Mouse (Mus musculus) E14TG2a.4 (cell line): ENCODE measurements around the gene Jmjd1c.
A peak's percentile ranks its signal among the peaks of the same experiment; 100 is the strongest.

Experiments
- H3K27me3 ChIP-seq: 2 replicates; pipeline ENCODE4 v1.6.1; 2014; ENCODE audit warnings: low read length, control low read depth; ENCODE audit not compliant: insufficient read depth
- H3K36me3 ChIP-seq: 2 replicates; pipeline ENCODE4 v1.6.1; 2014; ENCODE audit warnings: low read length, control low read depth; ENCODE audit not compliant: insufficient read depth
- H3K4me1 ChIP-seq: replicated peaks from 2 replicates; pipeline ENCODE4 v1.6.1; 2014; ENCODE audit warnings: low read depth, low read length, control low read depth
- H3K4me3 ChIP-seq: replicated peaks from 2 replicates; pipeline ENCODE4 v1.5.1; 2014; ENCODE audit warnings: mild to moderate bottlenecking, low read length
- H3K9me3 ChIP-seq: 2 replicates; pipeline ENCODE4 v1.6.1; 2014; ENCODE audit warnings: low read length, control low read depth
- CTCF ChIP-seq: conservative IDR thresholded peaks from 2 replicates; pipeline ENCODE4 v1.5.1; 2014; ENCODE audit warnings: low read length
- NANOG ChIP-seq: IDR thresholded peaks from 2 replicates; pipeline ENCODE4 v1.6.1; 2014; ENCODE audit warnings: borderline replicate concordance, low read length, mixed read lengths
- POU5F1 ChIP-seq: IDR thresholded peaks from 2 replicates; pipeline ENCODE4 v1.6.1; 2014; ENCODE audit warnings: low read length, borderline replicate concordance

Gene Jmjd1c

GRCm38 (mm10) chr10:67252353-67252752 lies 156.4 kb downstream of the Jmjd1c start:
- peaks cover 96% of the 10 kb centered on the region for H3K36me3 ChIP-seq
- H3K27me3 ChIP-seq, result no peaks in the 10 kb centered on the region
- H3K4me3 ChIP-seq, result no peak overlapping the region
- TF ChIP-seq NANOG (no peak), CTCF (no peak), POU5F1 (no peak)
- peaks cover 14% of the 10 kb centered on the region; the same call in 1 of the 2 replicates for H3K4me1 ChIP-seq
- no peaks in the 10 kb centered on the region for H3K9me3 ChIP-seq

GRCm38 (mm10) chr10:67253115-67253514 lies 157.2 kb downstream of the Jmjd1c start:
- Histone ChIP-seq H3K4me1 (peaks cover 14% of the 10 kb centered on the region; the same call in 1 of the 2 replicates), H3K27me3 (no peaks in the 10 kb centered on the region), H3K4me3 (no peak overlapping the region), H3K36me3 (peaks cover 95% of the 10 kb centered on the region), H3K9me3 (no peaks in the 10 kb centered on the region)
- no peak for TF ChIP-seq NANOG
- TF ChIP-seq CTCF, result no peak
- no peak for TF ChIP-seq POU5F1

DNA sequence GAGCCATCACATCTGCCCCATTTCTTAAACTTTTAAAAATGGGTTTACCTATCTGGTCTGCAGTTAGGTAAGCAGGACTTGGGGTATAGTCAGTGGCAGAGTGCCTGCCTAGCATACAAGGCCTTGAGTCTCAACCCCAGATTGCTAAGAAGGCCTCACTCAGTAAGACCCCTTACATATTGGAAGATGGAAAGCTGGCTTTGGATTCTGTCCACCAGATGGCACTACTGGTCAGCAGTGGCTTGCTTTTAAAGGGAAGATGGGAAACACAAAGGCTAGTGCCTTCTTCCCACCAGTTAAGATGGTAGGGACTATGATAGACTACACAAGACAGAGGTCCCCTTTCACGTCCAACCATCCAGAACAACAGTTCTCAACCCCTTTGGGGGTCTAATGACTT lies 168.9 kb downstream of the Jmjd1c start:
- H3K27me3 ChIP-seq, result no peaks in the 10 kb centered on the region
- H3K36me3 ChIP-seq, result peaks cover 49% of the 10 kb centered on the region
- H3K9me3 ChIP-seq, result 0 out of 2 replicates have a peak, but pooled peaks cover 4% of the 10 kb centered on the region
- no peak overlapping the region for H3K4me3 ChIP-seq
- TF ChIP-seq NANOG (no peak), CTCF (peak; percentile 72)
- peaks cover 27% of the 10 kb centered on the region for H3K4me1 ChIP-seq

DNA sequence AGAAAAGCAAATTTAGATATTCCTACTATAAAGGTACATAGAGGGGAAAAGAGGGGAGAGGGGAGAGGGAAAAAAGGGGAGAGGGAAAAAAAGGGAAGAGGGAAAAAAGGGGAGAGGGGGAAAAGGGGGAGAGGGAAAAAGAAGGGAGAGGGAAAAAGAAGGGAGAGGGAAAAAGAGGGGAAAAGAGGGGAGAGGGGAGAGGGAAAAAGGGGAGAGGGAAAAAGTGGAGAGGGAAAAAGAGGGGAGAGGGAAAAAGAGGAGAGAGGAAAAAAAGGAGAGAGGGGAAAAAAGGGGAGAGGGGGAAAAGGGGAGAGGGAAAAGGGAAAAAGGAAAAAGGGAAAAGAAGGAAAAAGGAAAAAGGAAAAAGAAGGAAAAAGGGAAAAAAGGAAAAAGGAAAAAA lies 180.0 kb downstream of the Jmjd1c start:
- H3K36me3 ChIP-seq, result peaks cover 82% of the 10 kb centered on the region
- H3K27me3 ChIP-seq, result no peaks in the 10 kb centered on the region
- peaks cover 75% of the 10 kb centered on the region for H3K9me3 ChIP-seq
- H3K4me1 ChIP-seq, result no peaks in the 10 kb centered on the region
- TF ChIP-seq CTCF (no peak), NANOG (no peak), POU5F1 (no peak)
- H3K4me3 ChIP-seq, result no peak overlapping the region

GRCm38 (mm10) chr10:67281852-67282251 lies 185.9 kb downstream of the Jmjd1c start:
- Histone ChIP-seq H3K4me1 (peaks cover 36% of the 10 kb centered on the region), H3K36me3 (peaks cover 57% of the 10 kb centered on the region), H3K4me3 (no peak overlapping the region), H3K9me3 (peaks cover 44% of the 10 kb centered on the region), H3K27me3 (no peaks in the 10 kb centered on the region)
- TF ChIP-seq CTCF (no peak), POU5F1 (no peak), NANOG (no peak)

GRCm38 (mm10) chr10:67282531-67282930 lies 186.6 kb downstream of the Jmjd1c start:
- H3K9me3 ChIP-seq, result peaks cover 37% of the 10 kb centered on the region
- peaks cover 42% of the 10 kb centered on the region for H3K4me1 ChIP-seq
- H3K36me3 ChIP-seq, result peaks cover 54% of the 10 kb centered on the region
- H3K27me3 ChIP-seq, result no peaks in the 10 kb centered on the region
- no peak overlapping the region for H3K4me3 ChIP-seq
- TF ChIP-seq NANOG, result no peak
- no peak for TF ChIP-seq POU5F1
- no peak for TF ChIP-seq CTCF

- Histone ChIP-seq H3K4me1 (peaks cover 52% of the 10 kb centered on the region), H3K4me3 (peak overlapping the region; percentile 98), H3K27me3 (no peaks in the 10 kb centered on the region), H3K36me3 (peaks cover 44% of the 10 kb centered on the region), H3K9me3 (peaks cover 27% of the 10 kb centered on the region)
- TF ChIP-seq NANOG (no peak), CTCF (no peak), POU5F1 (no peak)
Measured at GRCm38 (mm10) chr10:67283516-67283915, 187.6 kb downstream of the Jmjd1c start.

GRCm38 (mm10) chr10:67284311-67284710 lies 188.4 kb downstream of the Jmjd1c start:
- Histone ChIP-seq H3K36me3 (peaks cover 38% of the 10 kb centered on the region), H3K4me1 (peaks cover 60% of the 10 kb centered on the region), H3K27me3 (no peaks in the 10 kb centered on the region), H3K4me3 (peak overlapping the region; percentile 98), H3K9me3 (peaks cover 21% of the 10 kb centered on the region)
- TF ChIP-seq CTCF, result no peak
- no peak for TF ChIP-seq NANOG
- TF ChIP-seq POU5F1, result no peak

DNA sequence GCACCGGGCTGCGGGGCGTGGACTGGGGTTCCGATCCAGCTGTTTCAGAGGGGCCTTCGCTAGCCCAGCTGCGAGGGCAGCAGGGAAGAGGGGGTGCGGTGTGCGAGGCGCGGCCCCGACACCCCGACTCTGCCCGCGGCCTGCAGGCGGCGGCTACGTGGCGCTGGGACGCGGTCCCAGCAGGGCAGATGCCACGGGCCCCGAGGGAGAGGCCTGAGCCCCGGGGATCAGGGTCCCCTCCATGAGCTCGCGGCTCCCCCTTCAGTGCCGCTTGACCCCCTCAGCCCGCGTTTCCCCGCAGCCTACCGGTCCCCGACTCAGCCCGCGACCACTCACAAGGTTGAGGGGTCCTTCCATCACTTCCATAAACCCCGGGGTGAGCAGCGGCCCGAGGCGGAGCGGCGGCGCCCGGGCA lies 188.8 kb downstream of the Jmjd1c start:
- Histone ChIP-seq H3K4me3 (peak overlapping the region; percentile 98), H3K9me3 (peaks cover 16% of the 10 kb centered on the region), H3K27me3 (no peaks in the 10 kb centered on the region), H3K4me1 (peaks cover 64% of the 10 kb centered on the region), H3K36me3 (peaks cover 34% of the 10 kb centered on the region)
- TF ChIP-seq POU5F1 (no peak), NANOG (no peak), CTCF (no peak)
